Mouse (Mus musculus) megakaryocyte, embryonic 14.5 days (primary cell): Measurements from ENCODE around the gene Iba57. TPM values are rescaled to one million over a fixed set of nuclear protein-coding genes. Genes with fewer than 3 reads are reported as not detected.

ENCODE experiments used
- H3K27me3 ChIP-seq: replicated peaks from 2 replicates; pipeline ENCODE3; 2012; ENCODE audit warnings: inconsistent platforms
- H3K36me3 ChIP-seq: replicated peaks from 2 replicates; pipeline ENCODE3; 2012; ENCODE audit warnings: low read length, inconsistent platforms, mixed read lengths
- H3K4me1 ChIP-seq: 2 replicates; pipeline ENCODE4 v1.6.1; 2012; ENCODE audit warnings: inconsistent platforms
- H3K4me3 ChIP-seq: replicated peaks from 2 replicates; pipeline ENCODE3; 2012; ENCODE audit warnings: moderate library complexity, mild to moderate bottlenecking, inconsistent platforms
- H3K9me3 ChIP-seq: 2 replicates; pipeline ENCODE4 v1.6.1; 2012; ENCODE audit warnings: inconsistent platforms
- FLI1 ChIP-seq: IDR thresholded peaks from 2 replicates; pipeline ENCODE4 v1.6.1; 2012; ENCODE audit warnings: low read length, inconsistent platforms, mixed read lengths
- GATA1 ChIP-seq: IDR thresholded peaks from 3 replicates; pipeline ENCODE4 v1.6.1; 2012; ENCODE audit warnings: mixed read lengths, low read length, inconsistent platforms, borderline replicate concordance
- polyA plus RNA-seq: library from polyadenylated mRNA; stranded (reverse); fragments of >175 nt; gene quantifications from 2 replicates; pipeline ENCODE4 v1.2.3, GENCODE M21; 2012; ENCODE audit warnings: low replicate concordance; ENCODE audit not compliant: insufficient read depth

Iba57 gene
- polyA plus RNA-seq, 1 experiment: 2.5 TPM

DNA sequence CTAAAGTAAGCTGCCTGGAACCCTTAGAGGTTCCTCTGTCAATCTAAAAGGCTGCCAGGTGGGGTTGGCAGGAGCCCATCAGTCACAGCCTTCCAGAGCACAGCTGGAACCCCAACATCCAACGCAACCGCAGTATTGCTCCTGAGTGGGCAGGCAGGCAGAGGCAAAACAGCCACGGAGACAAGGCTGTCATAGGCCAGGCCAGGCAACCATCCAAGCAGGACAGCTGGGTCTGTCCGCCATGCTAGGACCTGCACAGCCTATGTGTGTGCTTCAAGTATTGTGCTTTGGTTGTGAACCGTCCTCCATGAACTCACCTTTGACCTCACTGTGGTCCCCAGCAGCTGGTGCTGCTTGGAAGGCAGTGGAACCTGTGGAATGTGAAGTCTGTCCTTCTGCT is 7.6 kb downstream of the Iba57 start:
- no peak overlapping the region for H3K4me3 ChIP-seq
- no peak for TF ChIP-seq FLI1
- TF ChIP-seq GATA1: no peak
- no peaks in the 10 kb centered on the region for H3K27me3 ChIP-seq
- H3K9me3 ChIP-seq: no peaks in the 10 kb centered on the region
- H3K36me3 ChIP-seq: peaks cover 34% of the 10 kb centered on the region
- H3K4me1 ChIP-seq: peaks cover 13% of the 10 kb centered on the region

DNA sequence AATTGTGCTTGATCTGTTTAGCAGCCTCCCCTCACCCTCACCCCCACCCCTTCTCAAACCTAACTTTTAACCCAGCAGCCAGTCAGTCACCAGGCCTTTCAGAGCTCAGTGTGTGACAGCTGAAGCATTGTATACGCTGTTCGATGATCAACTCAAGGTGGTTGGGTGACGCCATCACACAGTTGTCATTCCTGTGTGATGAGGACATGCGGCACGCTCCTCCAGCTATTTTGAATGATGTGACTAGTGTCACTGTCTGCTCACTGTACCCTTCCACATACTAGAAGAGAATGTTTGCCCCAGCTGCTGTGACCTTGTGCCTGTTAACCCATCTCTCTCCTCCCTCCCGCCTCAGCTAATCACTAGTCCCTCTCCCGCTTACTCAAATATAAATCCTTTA is 9.3 kb downstream of the Iba57 start:
- no peak overlapping the region for H3K4me3 ChIP-seq
- peaks cover 9% of the 10 kb centered on the region for H3K4me1 ChIP-seq
- H3K27me3 ChIP-seq: peaks cover 6% of the 10 kb centered on the region
- TF ChIP-seq FLI1 (no peak), GATA1 (no peak)
- H3K36me3 ChIP-seq: peaks cover 34% of the 10 kb centered on the region
- no peaks in the 10 kb centered on the region for H3K9me3 ChIP-seq

DNA sequence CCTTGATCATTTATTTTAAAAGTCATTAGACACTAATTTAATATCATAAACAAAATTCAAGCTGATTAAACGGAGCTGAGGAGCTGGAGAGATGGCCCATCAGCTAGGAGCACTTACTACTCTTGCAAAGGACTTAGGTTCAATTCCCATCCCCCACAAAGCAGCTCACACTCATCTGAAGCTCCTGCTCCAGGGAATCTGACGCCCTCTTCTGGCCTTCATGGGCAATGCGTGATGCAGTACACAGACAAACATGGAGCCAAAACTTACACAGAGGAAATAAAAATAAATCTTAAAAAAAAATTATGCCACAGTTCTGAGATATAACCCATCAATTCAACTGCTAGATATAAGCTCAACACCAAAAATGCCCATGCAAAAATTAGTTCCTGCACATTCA is 11.8 kb downstream of the Iba57 start:
- Histone ChIP-seq H3K27me3 (peaks cover 11% of the 10 kb centered on the region), H3K4me3 (no peak overlapping the region), H3K36me3 (peaks cover 13% of the 10 kb centered on the region), H3K9me3 (no peaks in the 10 kb centered on the region), H3K4me1 (peaks cover 9% of the 10 kb centered on the region)
- no peak for TF ChIP-seq GATA1
- TF ChIP-seq FLI1: no peak

DNA sequence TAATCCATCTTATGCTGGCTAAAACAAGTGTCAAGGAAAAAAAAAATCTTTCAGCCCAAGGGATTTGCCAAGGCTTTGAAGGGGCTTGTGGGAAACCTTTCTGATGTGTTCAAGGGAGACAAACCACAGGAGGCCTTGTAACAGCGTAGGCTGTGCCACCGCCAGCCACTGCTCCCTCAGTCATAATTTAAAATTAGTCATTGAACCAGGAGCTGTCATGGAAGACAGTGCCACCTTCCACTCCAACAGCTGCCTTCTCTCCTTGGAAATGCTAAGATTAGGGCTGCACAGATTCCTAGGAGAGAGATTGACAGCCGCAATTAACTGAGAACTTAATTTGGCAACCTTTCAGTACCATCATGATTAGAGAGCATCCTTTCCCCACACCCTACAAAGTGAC is 14.2 kb downstream of the Iba57 start:
- Histone ChIP-seq H3K9me3 (no peaks in the 10 kb centered on the region), H3K4me3 (no peak overlapping the region)
- no peak for TF ChIP-seq FLI1
- no peak for TF ChIP-seq GATA1

DNA sequence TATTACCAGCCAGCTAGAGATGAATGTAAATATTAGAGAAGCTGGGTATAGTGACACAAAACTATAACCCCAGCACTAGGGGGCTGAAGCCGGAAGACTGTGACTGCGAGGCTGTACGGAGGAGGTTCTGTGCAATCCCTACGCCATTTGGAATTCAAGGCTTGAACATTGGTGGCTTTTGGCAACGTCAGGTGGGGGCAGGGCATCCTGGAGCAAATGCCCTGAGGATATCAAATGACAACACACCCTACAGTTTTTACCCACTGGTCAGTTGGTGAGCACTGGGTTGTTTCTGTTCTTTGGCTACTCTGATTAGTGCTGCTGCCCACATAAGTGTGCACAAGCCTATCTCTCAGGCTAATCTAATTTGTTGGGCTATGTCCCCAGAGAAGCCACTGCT is 20.6 kb downstream of the Iba57 start:
- Histone ChIP-seq H3K9me3 (no peaks in the 10 kb centered on the region), H3K4me1 (peaks cover 6% of the 10 kb centered on the region), H3K4me3 (no peak overlapping the region), H3K36me3 (no peaks in the 10 kb centered on the region), H3K27me3 (peaks cover 58% of the 10 kb centered on the region)
- TF ChIP-seq FLI1: no peak
- TF ChIP-seq GATA1: no peak

More for the DNA sequence above, 14.2 kb downstream of the Iba57 start:
- peaks cover 19% of the 10 kb centered on the region for H3K27me3 ChIP-seq
- peaks cover 5% of the 10 kb centered on the region for H3K4me1 ChIP-seq
- no peaks in the 10 kb centered on the region for H3K36me3 ChIP-seq

DNA sequence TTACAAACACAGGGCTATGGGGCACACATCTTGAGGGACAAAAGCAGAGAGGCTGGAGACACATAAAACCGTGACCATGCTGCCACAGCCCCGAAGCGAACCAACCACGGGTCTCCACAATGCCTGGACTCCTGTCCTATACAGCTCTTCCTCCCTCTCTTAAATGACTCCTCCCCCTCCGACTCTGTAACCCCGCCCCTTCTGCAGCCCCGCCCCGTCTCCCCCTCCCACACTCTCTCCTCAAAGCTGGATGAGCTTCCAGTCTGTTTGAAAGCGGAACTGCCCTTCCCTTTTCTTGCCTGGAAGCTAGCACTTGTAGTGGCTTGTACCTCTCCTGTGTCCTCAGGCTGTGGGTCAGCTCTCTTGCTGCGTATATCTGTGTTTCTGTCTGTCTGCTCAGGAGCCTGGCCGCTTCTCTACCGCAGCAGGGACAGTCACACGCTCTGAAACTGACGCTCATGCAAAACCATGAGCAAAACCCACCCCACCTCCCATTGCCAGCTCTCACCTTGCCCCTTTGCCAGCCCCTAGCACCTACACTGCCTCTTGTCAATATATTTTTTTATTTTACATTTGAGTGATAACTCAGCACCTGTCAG is 21.7 kb downstream of the Iba57 start:
- Histone ChIP-seq H3K4me3 (no peak overlapping the region), H3K4me1 (peaks cover 6% of the 10 kb centered on the region), H3K27me3 (peaks cover 66% of the 10 kb centered on the region), H3K36me3 (no peaks in the 10 kb centered on the region), H3K9me3 (no peaks in the 10 kb centered on the region)
- TF ChIP-seq FLI1 (no peak), GATA1 (no peak)

DNA sequence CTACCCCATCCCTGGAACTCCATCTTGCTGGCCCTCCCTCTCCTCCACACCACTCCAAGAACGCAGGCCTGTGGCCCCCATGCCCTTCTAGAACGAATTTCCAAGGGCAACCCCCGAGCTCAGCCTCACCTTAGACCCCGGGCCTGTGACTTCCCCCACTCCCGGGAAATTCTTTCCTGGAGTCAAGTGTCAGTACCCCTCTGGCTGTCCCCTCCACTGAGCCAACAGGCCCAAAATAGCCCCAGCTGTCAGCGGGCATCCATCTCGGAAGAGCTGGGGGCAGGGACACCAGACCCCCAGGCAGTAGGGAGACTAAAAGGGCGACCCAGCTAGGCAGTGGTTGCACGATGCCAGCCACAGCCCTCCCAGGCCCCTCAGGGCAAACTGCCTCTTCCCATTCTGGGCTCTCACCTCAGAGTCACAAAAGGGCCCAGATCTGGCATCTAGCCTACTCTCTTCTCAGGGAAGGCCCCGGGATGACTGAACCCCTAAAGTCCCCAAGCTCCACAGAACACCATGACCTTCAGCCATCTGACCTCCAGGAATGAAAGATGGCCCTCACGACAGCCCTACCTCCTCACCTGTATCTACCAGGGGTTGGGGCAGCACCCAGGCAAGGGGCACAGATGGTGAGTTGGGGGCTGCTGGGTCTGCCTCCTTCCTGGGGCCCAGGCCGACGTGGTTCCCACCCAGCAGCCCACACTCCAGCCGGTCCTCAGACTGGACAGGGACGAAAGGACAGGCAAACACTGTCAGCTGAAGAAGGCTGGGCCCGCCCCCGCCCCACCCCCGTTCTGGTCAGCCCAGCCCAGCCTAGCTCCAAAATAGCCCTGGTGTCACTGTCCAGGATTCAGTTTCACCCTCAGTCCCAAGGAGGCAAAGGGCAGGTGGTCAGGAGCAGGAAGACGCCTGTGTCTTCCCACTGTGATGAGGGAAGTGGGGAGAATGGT is 24.7 kb downstream of the Iba57 start:
- Histone ChIP-seq H3K4me3 (no peak overlapping the region), H3K36me3 (no peaks in the 10 kb centered on the region), H3K4me1 (peaks cover 26% of the 10 kb centered on the region), H3K27me3 (peaks cover 88% of the 10 kb centered on the region), H3K9me3 (peaks cover 5% of the 10 kb centered on the region; the same call in 1 of the 2 replicates)
- TF ChIP-seq FLI1: no peak
- TF ChIP-seq GATA1: no peak

DNA sequence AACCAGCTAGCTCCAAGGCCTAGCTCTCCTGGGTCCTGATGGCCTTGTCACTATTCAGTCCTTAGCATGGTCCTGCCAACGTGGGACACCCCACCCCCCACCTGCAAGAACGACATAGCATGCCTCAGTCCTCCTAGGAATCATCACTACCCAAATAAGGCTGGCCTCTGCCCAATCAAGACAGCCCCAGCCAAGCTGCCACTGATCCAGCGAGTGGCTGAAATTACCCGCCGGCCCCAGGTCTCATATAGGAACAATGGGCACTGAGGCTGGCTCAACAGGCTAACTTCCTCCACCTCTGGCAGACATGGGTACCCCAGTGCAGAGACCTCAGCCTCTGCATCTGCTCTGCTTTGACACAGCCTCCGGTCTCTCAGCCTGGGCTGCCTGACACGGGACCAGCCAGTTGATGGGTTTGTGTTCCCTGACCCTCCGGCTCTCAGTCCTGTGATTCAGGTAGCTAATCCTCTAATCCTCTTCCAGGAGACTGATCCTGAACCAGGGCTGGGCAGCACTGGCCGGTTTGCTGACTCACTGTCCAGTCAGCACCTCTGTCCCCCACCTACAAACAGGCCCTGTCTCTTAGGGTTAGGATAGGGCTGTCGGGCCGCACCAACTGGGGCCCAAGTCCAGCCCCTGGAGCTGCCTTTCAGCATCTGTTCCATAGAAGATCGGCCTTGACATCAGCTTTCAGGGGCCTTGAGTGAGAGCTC is 26.4 kb downstream of the Iba57 start:
- peaks cover 26% of the 10 kb centered on the region; the same call in 1 of the 2 replicates for H3K4me1 ChIP-seq
- TF ChIP-seq FLI1: no peak
- no peak for TF ChIP-seq GATA1
- peaks cover 5% of the 10 kb centered on the region; the same call in 1 of the 2 replicates for H3K9me3 ChIP-seq
- H3K36me3 ChIP-seq: no peaks in the 10 kb centered on the region
- peaks cover 96% of the 10 kb centered on the region for H3K27me3 ChIP-seq
- no peak overlapping the region for H3K4me3 ChIP-seq

DNA sequence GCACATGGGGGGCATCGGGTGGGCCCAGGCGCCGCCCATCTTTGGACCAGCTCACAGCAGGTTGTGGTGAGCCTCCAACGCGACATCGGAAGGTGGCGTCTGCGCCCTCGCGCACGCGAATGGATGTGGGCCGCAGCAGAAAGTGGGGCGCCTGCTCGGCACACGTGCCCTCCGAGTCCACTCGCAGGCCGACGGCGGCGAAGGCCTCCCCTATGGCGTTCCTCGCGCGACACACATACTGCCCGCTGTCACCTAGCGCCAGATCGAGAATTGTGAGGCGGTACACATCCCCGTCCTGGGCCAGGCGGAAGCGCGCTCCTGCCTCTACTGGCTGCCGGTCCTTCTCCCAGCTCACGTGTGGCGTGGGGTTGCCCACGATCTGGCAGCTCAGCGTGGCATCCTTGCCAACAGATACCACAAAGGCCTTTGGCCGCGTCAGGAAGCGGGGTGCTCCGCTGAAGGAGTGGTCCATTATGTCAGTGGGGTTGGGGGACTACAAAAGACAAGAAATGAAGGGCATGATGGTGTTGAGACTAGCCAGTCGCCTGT is 27.6 kb downstream of the Iba57 start, which contains the start of gene Obscn:
Gene Obscn, minus strand, starts transcription at position 499 of the 549 bp plus-strand sequence.
- H3K36me3 ChIP-seq: no peaks in the 10 kb centered on the region
- TF ChIP-seq GATA1: no peak
- H3K9me3 ChIP-seq: peaks cover 5% of the 10 kb centered on the region; the same call in 1 of the 2 replicates
- peaks cover 97% of the 10 kb centered on the region for H3K27me3 ChIP-seq
- H3K4me1 ChIP-seq: peaks cover 23% of the 10 kb centered on the region; the same call in 1 of the 2 replicates
- peak within 1 kb of the TSS; percentile 14 for H3K4me3 ChIP-seq
